Mouse (Mus musculus): ENCODE results near the gene Pfkm. TPM values are rescaled to one million over a fixed set of nuclear protein-coding genes. Genes with fewer than 3 reads are reported as not detected.

The Pfkm gene
- polyA plus RNA-seq (2012; rRNA removed), result 12.9 and 13.2 TPM in 2 replicates

DNA sequence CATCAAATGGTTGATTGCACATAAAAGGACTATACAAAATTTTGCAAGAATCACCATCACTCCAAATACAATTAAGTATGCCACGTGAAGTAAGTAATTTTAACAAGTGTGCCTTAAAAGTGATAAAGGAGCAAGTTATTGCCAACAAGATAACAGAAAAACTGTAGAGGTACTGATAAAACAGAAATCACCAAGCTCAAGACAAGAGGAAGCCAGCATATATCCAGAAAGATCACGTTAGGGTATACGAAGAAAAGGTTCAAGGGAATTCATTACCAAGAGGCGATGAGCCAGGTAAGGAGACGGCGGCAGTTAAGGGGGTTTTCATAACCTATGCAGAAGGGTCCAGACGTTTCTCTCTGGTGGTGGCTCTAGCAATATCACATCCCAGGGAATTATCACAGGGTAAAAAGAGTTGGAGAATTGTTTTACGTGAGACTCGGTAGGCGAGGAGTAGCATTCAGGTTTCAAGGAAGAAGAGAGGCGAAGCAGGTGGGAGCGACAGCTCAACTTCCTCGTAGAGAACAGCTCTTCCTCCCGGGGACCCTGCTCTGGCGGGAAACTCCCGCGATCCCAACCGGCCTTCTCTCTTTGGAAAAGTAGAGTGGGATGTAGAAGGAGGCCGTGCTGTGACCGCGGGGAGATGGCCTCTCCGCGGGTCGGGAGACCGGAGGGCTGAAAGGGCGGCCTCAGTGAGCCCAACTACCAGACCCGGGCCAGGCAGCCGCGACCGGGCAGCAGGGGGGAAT is at the start of gene Pfkm:
Gene Pfkm (plus strand): TSS at position 218 of the 749 bp plus-strand sequence.

GRCm38 (mm10) chr15:98093121-98094011 is 977 bp downstream of the Pfkm start, which contains the start of gene Senp1:
Senp1 (minus strand) TSS chr15:98093744.

DNA sequence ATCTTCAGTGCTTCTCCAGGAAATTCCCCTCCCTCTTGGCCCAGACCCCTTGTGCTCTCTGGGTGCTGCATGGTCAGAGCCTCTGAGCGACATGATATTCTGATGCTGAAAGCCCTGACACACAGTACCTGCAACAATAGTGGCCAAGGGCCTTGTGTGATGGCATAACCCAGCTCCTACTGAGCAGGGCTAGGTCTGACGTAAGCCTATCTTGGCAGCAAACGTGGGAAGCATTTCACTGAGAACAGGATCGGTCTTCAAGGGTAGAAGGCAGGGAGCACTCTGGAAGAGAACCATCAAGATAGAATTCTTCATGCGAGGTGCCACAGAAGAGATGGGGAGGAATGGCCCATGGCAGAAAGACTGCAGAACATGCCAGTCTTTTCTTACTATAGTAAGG is 73.1 kb downstream of the Pfkm start, which contains the start of gene Asb8:
Gene Asb8 (minus strand): TSS at position 101 of the 400 bp plus-strand sequence.

GRCm38 (mm10) chr15:98166963-98167644 is 74.7 kb downstream of the Pfkm start, which contains the start of gene Ccdc184:
Ccdc184 (plus strand) TSS chr15:98167158.

Other genes with a start within 250 kb of the Pfkm start
- 42.7 and 49.6 TPM in 2 replicates for gene Hdac7, start 248.1 kb upstream of the Pfkm start, polyA plus RNA-seq (2012; rRNA removed)
- gene Vdr, start 182.0 kb upstream of the Pfkm start, polyA plus RNA-seq (2012; rRNA removed), result 139 and 140 TPM in 2 replicates
- gene Tmem106c, start 128.4 kb upstream of the Pfkm start, polyA plus RNA-seq (2012; rRNA removed), result 22.4 and 23.5 TPM in 2 replicates
- gene Col2a1, start 87.9 kb upstream of the Pfkm start, polyA plus RNA-seq (2012; rRNA removed), result 0.10 TPM in 1 of 2 replicates, not detected in the other
- 6.2 and 6.8 TPM in 2 replicates for gene Senp1, start 1.2 kb downstream of the Pfkm start, polyA plus RNA-seq (2012; rRNA removed)
- gene Asb8, start 73.0 kb downstream of the Pfkm start, polyA plus RNA-seq (2012; rRNA removed), result 44.3 and 46.2 TPM in 2 replicates
- 0.78 and 1.1 TPM in 2 replicates for gene Ccdc184, start 74.6 kb downstream of the Pfkm start, polyA plus RNA-seq (2012; rRNA removed)
- gene Olfr288, start 103.0 kb downstream of the Pfkm start, polyA plus RNA-seq (2012; rRNA removed), result not detected in 2 replicates
- not detected in 2 replicates for gene Gm44579, start 128.4 kb downstream of the Pfkm start, polyA plus RNA-seq (2012; rRNA removed)
- gene Olfr287, start 128.5 kb downstream of the Pfkm start, polyA plus RNA-seq (2012; rRNA removed), result 0.24 TPM in 2 replicates
- gene Olfr286, start 141.9 kb downstream of the Pfkm start, polyA plus RNA-seq (2012; rRNA removed), result 0.21 TPM in 1 of 2 replicates, not detected in the other
- gene H1fnt, start 164.7 kb downstream of the Pfkm start, polyA plus RNA-seq (2012; rRNA removed), result not detected in 2 replicates
- 0.45 and 0.62 TPM in 2 replicates for gene Zfp641, start 203.6 kb downstream of the Pfkm start, polyA plus RNA-seq (2012; rRNA removed)
- gene Olfr285, start 224.8 kb downstream of the Pfkm start, polyA plus RNA-seq (2012; rRNA removed), result not detected in 2 replicates
- gene Olfr284, start 248.4 kb downstream of the Pfkm start, polyA plus RNA-seq (2012; rRNA removed), result not detected in 2 replicates